Mouse (Mus musculus) erythroblast, adult 5-6 weeks (primary cell): ENCODE measurements at regions not wholly inside any gene's neighbourhood (a gene's known extent, or its start where the extent isn't known, plus 50 kb on each side); places are given as distances from the start of the nearest gene placed in this dataset.

Experiments
- ATAC-seq: replicated peaks from 2 replicates; pipeline ENCODE4 v1.8.0; 2016; ENCODE audit warnings: moderate number of reproducible peaks, mild to moderate bottlenecking, moderate TSS enrichment, inconsistent platforms; ENCODE audit not compliant: poor library complexity, low FRiP score, severe bottlenecking

- peak; percentile 72 for ATAC-seq
Observed at GRCm38 (mm10) chr16:50073979-50074378, 273.6 kb downstream of the Cd47 start.

GRCm38 (mm10) chr16:50075641-50076040 lies 275.3 kb downstream of the Cd47 start:
- ATAC-seq, result no peak

- no peak for ATAC-seq
Observed at GRCm38 (mm10) chr16:50081511-50081910, 281.2 kb downstream of the Cd47 start.

- no peak for ATAC-seq
Observed at GRCm38 (mm10) chr16:50092318-50092717, 292.0 kb downstream of the Cd47 start.

- no peak for ATAC-seq
Observed at GRCm38 (mm10) chr16:50092780-50093179, 292.4 kb downstream of the Cd47 start.

- no peak for ATAC-seq
Observed at GRCm38 (mm10) chr16:50095858-50096551, 295.7 kb downstream of the Cd47 start.

- ATAC-seq, result no peak
Observed at GRCm38 (mm10) chr16:50096563-50096962, 296.2 kb downstream of the Cd47 start.

- no peak for ATAC-seq
Observed at GRCm38 (mm10) chr16:50103340-50103739, 303.0 kb downstream of the Cd47 start.

- ATAC-seq, result no peak
Observed at GRCm38 (mm10) chr16:50118150-50118549, 314.0 kb downstream of the Bbx start.

- ATAC-seq, result no peak
Observed at GRCm38 (mm10) chr16:50122460-50122859, 309.7 kb downstream of the Bbx start.

- no peak for ATAC-seq
Observed at GRCm38 (mm10) chr16:50124646-50125045, 307.5 kb downstream of the Bbx start.

GRCm38 (mm10) chr16:50125564-50125963 lies 306.6 kb downstream of the Bbx start:
- no peak for ATAC-seq

GRCm38 (mm10) chr16:50131406-50131805 lies 300.8 kb downstream of the Bbx start:
- ATAC-seq, result no peak
